Mouse (Mus musculus) kidney, postnatal 0 days (tissue): ENCODE data around the gene Nup93. TPM values are rescaled to one million over a fixed set of nuclear protein-coding genes. Genes with fewer than 3 reads are reported as not detected.
A peak's percentile ranks its signal among the peaks of the same experiment; 100 is the strongest.

ENCODE experiments used
- ATAC-seq: fragments of 200-750 bp; cut with Nextera tagmentation; replicated peaks from 2 replicates; pipeline ENCODE4 v1.8.0; 2017; ENCODE audit warnings: low read depth, moderate number of reproducible peaks, moderate TSS enrichment, moderate library complexity; ENCODE audit not compliant: low FRiP score
- DNase-seq: peaks from one replicate; pipeline ENCODE4 v3.0.0-alpha.2; 2016; ENCODE audit warnings: low spot score
- H3K27ac ChIP-seq: fragments of 300-500 bp; sonication (generic); 2 replicates; pipeline ENCODE4 v1.5.1; 2014; ENCODE audit warnings: mild to moderate bottlenecking
- H3K27me3 ChIP-seq: fragments of 300-500 bp; sonication (generic); 2 replicates; pipeline ENCODE4 v1.6.1; 2014; ENCODE audit warnings: low read length, mixed read lengths; ENCODE audit not compliant: insufficient read depth
- H3K36me3 ChIP-seq: fragments of 300-500 bp; sonication (generic); 2 replicates; pipeline ENCODE4 v1.6.1; 2014; ENCODE audit warnings: low read length, mixed read lengths; ENCODE audit not compliant: insufficient read depth
- H3K4me1 ChIP-seq: fragments of 300-500 bp; sonication (generic); replicated peaks from 2 replicates; pipeline ENCODE4 v1.6.1; 2014; ENCODE audit warnings: antibody characterized with exemption, low read length, mixed read lengths; ENCODE audit not compliant: insufficient read depth
- H3K4me2 ChIP-seq: fragments of 300-500 bp; sonication (generic); 2 replicates; pipeline ENCODE4 v1.6.1; 2014; ENCODE audit warnings: mild to moderate bottlenecking, low read length, moderate library complexity, mixed read lengths
- H3K4me3 ChIP-seq: fragments of 300-500 bp; sonication (generic); replicated peaks from 2 replicates; pipeline ENCODE4 v1.5.1; 2014; ENCODE audit warnings: low read depth, low read length
- H3K9ac ChIP-seq: fragments of 300-500 bp; sonication (generic); 2 replicates; pipeline ENCODE4 v1.6.1; 2014; ENCODE audit warnings: low read depth, low read length
- H3K9me3 ChIP-seq: fragments of 300-500 bp; sonication (generic); replicated peaks from 2 replicates; pipeline ENCODE4 v1.6.1; 2016; ENCODE audit warnings: low read length, inconsistent platforms, mixed read lengths
- CTCF ChIP-seq: IDR thresholded peaks from 2 replicates; pipeline ENCODE4 v1.5.1; 2016; ENCODE audit warnings: antibody characterized with exemption, low read depth, mild to moderate bottlenecking, moderate library complexity
- WGBS: fragments of 180-500 bp; shearing (Covaris S2); extraction: QIAGEN DNeasy Blood & Tissue Kit; methylation state at CpG from one replicate; pipeline ENCODE4 v1.1.7; 2014; 5-methylcytosine and 5-hydroxymethylcytosine counted together
- polyA plus RNA-seq: library from polyadenylated mRNA; unstranded; fragments of >200 nt; fragmentation: Nextera tagmentation; extraction: Ambion mirVana; gene quantifications from 2 replicates; pipeline ENCODE4 v1.2.1, GENCODE M21; 2015

Gene Nup93
- polyA plus RNA-seq, 1 experiment from 2014 or later, result 45.0 TPM

- H3K4me3 ChIP-seq, result peak overlapping the region; percentile 52
- peaks cover 17% of the 10 kb centered on the region; the same call in 1 of the 2 replicates for H3K4me1 ChIP-seq
- peak overlapping the region; percentile 68 for H3K9ac ChIP-seq
- H3K9me3 ChIP-seq, result no peaks in the 10 kb centered on the region
- H3K27me3 ChIP-seq, result peaks cover 10% of the 10 kb centered on the region
- H3K4me2 ChIP-seq, result peak overlapping the region; percentile 77
- WGBS, result 6% methylated on average over 25 of the region's 25 CpGs
- no peak for TF ChIP-seq CTCF
- ATAC-seq (no peak), DNase-seq (peak; percentile 28)
- no peaks in the 10 kb centered on the region for H3K36me3 ChIP-seq
- peak overlapping the region; percentile 73 for H3K27ac ChIP-seq
Measured at GRCm38 (mm10) chr8:94179713-94180560, 34.4 kb upstream of the Nup93 start.

- H3K4me3 ChIP-seq, result peak overlapping the region; percentile 52; the same call in 1 of the 2 replicates
- TF ChIP-seq CTCF, result no peak
- WGBS, result 75% methylated on average over 1 of the region's 1 CpGs
- no peaks in the 10 kb centered on the region for H3K9me3 ChIP-seq
- DNase-seq (no peak), ATAC-seq (no peak)
- no peak overlapping the region for H3K27ac ChIP-seq
- no peaks in the 10 kb centered on the region for H3K36me3 ChIP-seq
- H3K4me1 ChIP-seq, result peaks cover 17% of the 10 kb centered on the region; the same call in 1 of the 2 replicates
- peaks cover 10% of the 10 kb centered on the region for H3K27me3 ChIP-seq
- peak overlapping the region; percentile 68; the same call in 1 of the 2 replicates for H3K9ac ChIP-seq
- peak overlapping the region; percentile 77 for H3K4me2 ChIP-seq
Measured at GRCm38 (mm10) chr8:94180561-94180908, 33.8 kb upstream of the Nup93 start.

GRCm38 (mm10) chr8:94182055-94182929 is 32.1 kb upstream of the Nup93 start:
- 0 out of 2 replicates have a peak, but pooled peaks have one; percentile 1 for TF ChIP-seq CTCF

GRCm38 (mm10) chr8:94183117-94183516 is 31.2 kb upstream of the Nup93 start:
- DNase-seq, result peak; percentile 88
- Histone ChIP-seq H3K4me3 (peak overlapping the region; percentile 9; the same call in 1 of the 2 replicates), H3K4me2 (peak overlapping the region; percentile 48), H3K27me3 (peaks cover 10% of the 10 kb centered on the region), H3K9ac (0 out of 2 replicates have a peak overlapping the region, but pooled peaks have one; percentile 31), H3K4me1 (peaks cover 27% of the 10 kb centered on the region; the same call in 1 of the 2 replicates), H3K27ac (peak overlapping the region; percentile 81), H3K9me3 (no peaks in the 10 kb centered on the region), H3K36me3 (no peaks in the 10 kb centered on the region)
- WGBS, result under 1% methylated on average over 16 of the region's 16 CpGs
- peak; percentile 72 for ATAC-seq
- peak; percentile 80 for TF ChIP-seq CTCF

More at GRCm38 (mm10) chr8:94182055-94182929, 32.1 kb upstream of the Nup93 start:
- H3K27ac ChIP-seq, result peak overlapping the region; percentile 81
- peaks cover 10% of the 10 kb centered on the region for H3K27me3 ChIP-seq
- peak overlapping the region; percentile 48 for H3K4me2 ChIP-seq
- no peaks in the 10 kb centered on the region for H3K9me3 ChIP-seq
- H3K36me3 ChIP-seq, result no peaks in the 10 kb centered on the region
- DNase-seq, result no peak
- 0 out of 2 replicates have a peak overlapping the region, but pooled peaks have one; percentile 9 for H3K4me3 ChIP-seq
- no peak for ATAC-seq
- 58% methylated on average over 13 of the region's 13 CpGs for WGBS
- H3K4me1 ChIP-seq, result peaks cover 26% of the 10 kb centered on the region; the same call in 1 of the 2 replicates
- 0 out of 2 replicates have a peak overlapping the region, but pooled peaks have one; percentile 31 for H3K9ac ChIP-seq

GRCm38 (mm10) chr8:94184357-94184843 is 30.0 kb upstream of the Nup93 start:
- no peak for TF ChIP-seq CTCF
- H3K4me3 ChIP-seq, result no peak overlapping the region
- 12% methylated on average over 12 of the region's 12 CpGs for WGBS
- H3K27me3 ChIP-seq, result peaks cover 10% of the 10 kb centered on the region
- DNase-seq, result no peak
- H3K9ac ChIP-seq, result no peak overlapping the region
- H3K4me2 ChIP-seq, result 0 out of 2 replicates have a peak overlapping the region, but pooled peaks have one; percentile 1
- no peaks in the 10 kb centered on the region for H3K36me3 ChIP-seq
- peaks cover 25% of the 10 kb centered on the region; the same call in 1 of the 2 replicates for H3K4me1 ChIP-seq
- no peaks in the 10 kb centered on the region for H3K9me3 ChIP-seq
- no peak for ATAC-seq
- H3K27ac ChIP-seq, result peak overlapping the region; percentile 70
